Mouse (Mus musculus): ENCODE results near the gene Mprip. TPM values are rescaled to one million over a fixed set of nuclear protein-coding genes. Genes with fewer than 3 reads are reported as not detected.
A peak's percentile ranks its signal among the peaks of the same experiment; 100 is the strongest.

The Mprip gene
- polyA plus RNA-seq, 1 experiment from 2014 or later: 71.5 TPM

DNA sequence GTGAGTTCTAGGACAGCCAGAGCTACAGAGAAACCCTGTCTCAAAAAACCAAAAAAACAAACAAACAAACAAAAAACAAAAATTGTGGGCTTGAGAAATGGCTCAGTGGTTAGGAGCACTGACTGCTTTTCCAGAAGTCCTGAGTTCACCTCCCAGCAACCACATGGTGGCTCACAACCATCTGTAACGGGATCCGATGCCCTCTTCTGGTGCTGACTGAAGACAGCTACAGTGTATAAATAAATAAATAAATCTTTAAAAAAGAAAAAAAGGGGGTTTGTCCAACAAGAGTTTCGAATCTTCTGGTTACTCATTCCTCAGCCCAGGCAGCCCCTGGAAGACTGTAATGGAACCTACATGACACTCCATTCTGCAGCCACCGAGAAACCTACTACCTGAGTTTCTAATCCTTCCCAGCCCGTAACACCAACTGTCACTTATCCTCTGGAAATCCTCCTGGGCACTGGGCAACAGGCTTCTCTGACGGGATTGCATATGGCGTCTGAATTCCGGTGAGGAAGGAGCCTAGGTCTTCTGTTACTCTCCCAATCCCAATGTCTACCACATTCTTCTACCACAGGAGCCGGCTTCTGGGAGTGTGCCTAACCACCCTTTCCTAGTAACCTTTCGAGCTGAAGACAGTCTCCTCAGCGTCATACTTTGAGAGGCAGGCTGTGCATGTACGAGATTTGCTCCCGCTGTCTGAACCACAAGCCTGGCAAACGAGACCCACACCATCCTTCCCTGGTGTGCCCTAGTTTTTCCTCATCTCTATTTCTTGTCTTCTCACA, 147.3 kb downstream of the Mprip start:
- DNase-seq (ENCODE audit: low spot score): no peak
- no peaks in the 10 kb centered on the region for H3K27me3 ChIP-seq (ENCODE audit: control insufficient read depth, insufficient read depth, low read length)
- WGBS: 68% methylated on average over 14 of the region's 14 CpGs
- H3K4me2 ChIP-seq (replicated peaks): peak overlapping the region; percentile 69
- no peaks in the 10 kb centered on the region for H3K9me3 ChIP-seq (ENCODE audit: control insufficient read depth, low read length)
- H3K9ac ChIP-seq: peak overlapping the region; percentile 78
- H3K4me3 ChIP-seq (replicated peaks; ENCODE audit: low read length): peak overlapping the region; percentile 62
- no peak for ATAC-seq (ENCODE audit: low FRiP score)
- peaks cover 46% of the 10 kb centered on the region for H3K36me3 ChIP-seq (replicated peaks; ENCODE audit: control insufficient read depth, insufficient read depth)
- H3K27ac ChIP-seq: no peak overlapping the region
- peaks cover 9% of the 10 kb centered on the region for H3K4me1 ChIP-seq (replicated peaks; ENCODE audit: control insufficient read depth, insufficient read depth, low read length)

DNA sequence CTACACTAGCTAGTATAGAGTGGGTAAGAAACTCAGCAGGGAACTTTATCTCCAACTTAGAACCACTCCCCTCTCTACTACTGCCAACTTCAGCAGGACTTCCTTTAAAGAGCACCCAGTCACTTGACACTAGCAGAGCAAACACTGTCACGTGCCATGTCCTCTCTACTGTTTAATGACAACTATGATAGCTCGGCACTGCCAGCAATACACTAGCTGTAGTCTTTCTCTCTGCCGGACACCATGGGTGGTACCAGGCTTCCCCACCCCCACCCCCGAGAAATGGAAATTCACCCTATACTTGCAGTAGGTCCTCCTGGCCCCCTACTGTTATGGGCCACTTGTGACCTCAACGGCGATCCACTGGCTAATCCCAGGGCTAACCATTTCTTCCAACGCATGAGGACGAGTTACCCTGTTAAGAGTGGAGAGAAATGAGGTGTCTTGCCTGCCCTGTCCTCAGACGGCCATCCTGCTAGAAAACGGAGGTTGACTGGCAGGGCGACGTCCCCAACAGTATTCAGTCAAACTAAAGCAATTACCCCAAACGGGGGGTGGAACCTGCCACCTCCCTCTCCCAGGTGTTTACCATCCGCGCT, 148.1 kb downstream of the Mprip start:
- no peak for DNase-seq (ENCODE audit: low spot score)
- 0% methylated on average over 15 of the region's 15 CpGs for WGBS
- Histone ChIP-seq H3K36me3 (replicated peaks; ENCODE audit: control insufficient read depth, insufficient read depth) (peaks cover 38% of the 10 kb centered on the region), H3K9me3 (ENCODE audit: control insufficient read depth, low read length) (no peaks in the 10 kb centered on the region), H3K27ac (peak overlapping the region; percentile 96), H3K9ac (peak overlapping the region; percentile 78), H3K4me2 (replicated peaks) (peak overlapping the region; percentile 69), H3K27me3 (ENCODE audit: control insufficient read depth, insufficient read depth, low read length) (no peaks in the 10 kb centered on the region), H3K4me1 (replicated peaks; ENCODE audit: control insufficient read depth, insufficient read depth, low read length) (peaks cover 9% of the 10 kb centered on the region), H3K4me3 (replicated peaks; ENCODE audit: low read length) (peak overlapping the region; percentile 62)
- ATAC-seq (ENCODE audit: low FRiP score): no peak

DNA sequence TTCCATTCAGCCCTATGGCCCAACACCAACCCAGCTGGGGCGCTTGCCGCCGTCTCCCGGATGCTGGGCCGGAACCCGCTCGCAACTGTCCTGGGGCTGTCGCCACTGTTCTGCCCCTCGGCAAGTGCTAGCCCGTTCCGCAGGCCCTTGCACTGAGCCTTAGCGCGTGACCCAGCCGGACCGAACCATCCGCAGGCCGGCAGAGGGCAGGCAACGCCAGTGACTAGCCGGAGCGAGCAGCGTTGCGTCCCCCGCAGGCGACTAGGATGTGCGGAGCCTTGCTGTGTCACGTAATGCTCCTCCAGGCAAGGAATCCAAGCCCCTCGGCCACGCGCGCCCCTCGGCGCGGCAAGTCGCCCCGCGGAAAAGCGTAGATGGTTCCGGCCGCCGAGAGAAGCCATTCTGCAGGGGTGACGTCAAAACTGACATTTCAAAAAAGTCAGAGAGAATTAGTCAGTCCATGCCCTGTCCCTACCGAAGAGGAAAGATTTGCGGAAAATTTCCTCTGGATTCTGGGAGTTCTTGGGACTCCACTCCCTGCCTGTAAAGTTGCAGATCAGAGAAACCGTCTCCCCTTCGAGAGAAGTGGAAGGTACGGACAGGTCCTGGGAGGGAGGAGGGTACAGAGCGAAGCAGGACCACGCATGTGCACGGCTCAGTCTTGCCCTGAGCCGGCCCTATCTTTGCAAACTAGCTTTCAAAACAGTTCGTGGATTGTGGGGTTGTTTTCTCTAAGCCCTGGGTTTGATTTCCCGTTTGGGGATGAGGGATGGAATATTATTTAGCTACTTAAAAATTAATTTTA, 148.8 kb downstream of the Mprip start, which contains the start of gene Flcn:
TSS of gene Flcn (minus strand) at position 347 of the 805 bp plus-strand sequence.
- peak within 1 kb of the TSS; percentile 69 for H3K4me2 ChIP-seq (replicated peaks)
- H3K9me3 ChIP-seq (ENCODE audit: control insufficient read depth, low read length): no peaks in the 10 kb centered on the region
- ATAC-seq (ENCODE audit: low FRiP score): peak; percentile 95
- peaks cover 31% of the 10 kb centered on the region for H3K36me3 ChIP-seq (replicated peaks; ENCODE audit: control insufficient read depth, insufficient read depth)
- peaks cover 9% of the 10 kb centered on the region for H3K4me1 ChIP-seq (replicated peaks; ENCODE audit: control insufficient read depth, insufficient read depth, low read length)
- H3K4me3 ChIP-seq (replicated peaks; ENCODE audit: low read length): peak within 1 kb of the TSS; percentile 62
- H3K9ac ChIP-seq: peak within 1 kb of the TSS; percentile 78
- under 1% methylated on average over 52 of the region's 52 CpGs for WGBS
- DNase-seq (ENCODE audit: low spot score): peak; percentile 79
- H3K27me3 ChIP-seq (ENCODE audit: control insufficient read depth, insufficient read depth, low read length): no peaks in the 10 kb centered on the region
- peak within 1 kb of the TSS; percentile 96 for H3K27ac ChIP-seq

- Histone ChIP-seq H3K4me1 (replicated peaks; ENCODE audit: control insufficient read depth, insufficient read depth, low read length) (peaks cover 9% of the 10 kb centered on the region), H3K27ac (peak overlapping the region; percentile 96), H3K27me3 (ENCODE audit: control insufficient read depth, insufficient read depth, low read length) (no peaks in the 10 kb centered on the region), H3K9me3 (ENCODE audit: control insufficient read depth, low read length) (no peaks in the 10 kb centered on the region), H3K4me2 (replicated peaks) (peak overlapping the region; percentile 69), H3K36me3 (replicated peaks; ENCODE audit: control insufficient read depth, insufficient read depth) (peaks cover 24% of the 10 kb centered on the region), H3K9ac (peak overlapping the region; percentile 78), H3K4me3 (replicated peaks; ENCODE audit: low read length) (peak overlapping the region; percentile 62)
- DNase-seq (ENCODE audit: low spot score) (no peak), ATAC-seq (ENCODE audit: low FRiP score) (no peak; the same call in 1 of the 2 replicates)
- 66% methylated on average over 14 of the region's 14 CpGs for WGBS
These were observed 149.5 kb downstream of the Mprip start for GRCm38 (mm10) chr11:59810480-59811158.

DNA sequence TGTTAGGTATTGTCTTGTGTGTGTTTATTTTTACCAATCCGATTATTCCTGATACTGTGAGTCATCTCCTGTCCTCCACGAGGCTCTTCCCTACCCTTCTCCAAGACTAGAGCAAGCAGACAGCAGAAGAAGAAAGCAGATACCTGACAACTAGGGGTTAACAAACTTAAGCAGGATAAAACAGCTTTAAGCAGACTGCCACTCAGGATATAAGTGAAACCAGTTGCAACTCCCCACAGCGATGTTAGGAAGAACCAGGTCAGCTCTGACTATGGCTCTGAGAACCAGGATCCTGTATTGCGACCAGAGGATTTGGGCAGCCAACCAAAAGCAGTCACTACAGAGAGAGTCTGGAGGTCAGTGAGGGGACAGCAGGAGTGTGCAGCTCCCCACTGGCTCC, 150.1 kb downstream of the Mprip start:
- no peaks in the 10 kb centered on the region for H3K9me3 ChIP-seq (ENCODE audit: control insufficient read depth, low read length)
- H3K9ac ChIP-seq: no peak overlapping the region
- 0 out of 2 replicates have a peak overlapping the region, but pooled peaks have one; percentile 62 for H3K4me3 ChIP-seq (replicated peaks; ENCODE audit: low read length)
- H3K27me3 ChIP-seq (ENCODE audit: control insufficient read depth, insufficient read depth, low read length): no peaks in the 10 kb centered on the region
- H3K4me2 ChIP-seq (replicated peaks): no peak overlapping the region
- DNase-seq (ENCODE audit: low spot score) (no peak), ATAC-seq (ENCODE audit: low FRiP score) (no peak)
- WGBS: 79% methylated on average over 4 of the region's 4 CpGs
- H3K27ac ChIP-seq: 0 out of 2 replicates have a peak overlapping the region, but pooled peaks have one; percentile 96
- peaks cover 9% of the 10 kb centered on the region for H3K4me1 ChIP-seq (replicated peaks; ENCODE audit: control insufficient read depth, insufficient read depth, low read length)
- H3K36me3 ChIP-seq (replicated peaks; ENCODE audit: control insufficient read depth, insufficient read depth): peaks cover 22% of the 10 kb centered on the region

- no peak for DNase-seq (ENCODE audit: low spot score)
- 89% methylated on average over 3 of the region's 3 CpGs for WGBS
- ATAC-seq (ENCODE audit: low FRiP score): no peak
These were observed 152.2 kb downstream of the Mprip start for GRCm38 (mm10) chr11:59813276-59813675.

GRCm38 (mm10) chr11:59814311-59814710, 153.2 kb downstream of the Mprip start:
- no peaks in the 10 kb centered on the region for H3K4me1 ChIP-seq (replicated peaks; ENCODE audit: control insufficient read depth, insufficient read depth, low read length)
- H3K4me2 ChIP-seq (replicated peaks): no peak overlapping the region
- H3K9ac ChIP-seq: no peak overlapping the region
- H3K4me3 ChIP-seq (replicated peaks; ENCODE audit: low read length): no peak overlapping the region
- H3K36me3 ChIP-seq (replicated peaks; ENCODE audit: control insufficient read depth, insufficient read depth): peaks cover 36% of the 10 kb centered on the region
- no peaks in the 10 kb centered on the region for H3K9me3 ChIP-seq (ENCODE audit: control insufficient read depth, low read length)
- ATAC-seq (ENCODE audit: low FRiP score) (no peak), DNase-seq (ENCODE audit: low spot score) (no peak)
- no peak overlapping the region for H3K27ac ChIP-seq
- WGBS: 69% methylated on average over 1 of the region's 1 CpGs
- H3K27me3 ChIP-seq (ENCODE audit: control insufficient read depth, insufficient read depth, low read length): no peaks in the 10 kb centered on the region

More at GRCm38 (mm10) chr11:59813276-59813675, 152.2 kb downstream of the Mprip start:
- H3K27me3 ChIP-seq (ENCODE audit: control insufficient read depth, insufficient read depth, low read length): no peaks in the 10 kb centered on the region
- no peak overlapping the region for H3K4me2 ChIP-seq (replicated peaks)
- no peak overlapping the region for H3K9ac ChIP-seq
- no peak overlapping the region for H3K4me3 ChIP-seq (replicated peaks; ENCODE audit: low read length)
- peaks cover 7% of the 10 kb centered on the region for H3K4me1 ChIP-seq (replicated peaks; ENCODE audit: control insufficient read depth, insufficient read depth, low read length)
- no peak overlapping the region for H3K27ac ChIP-seq
- H3K9me3 ChIP-seq (ENCODE audit: control insufficient read depth, low read length): no peaks in the 10 kb centered on the region
- H3K36me3 ChIP-seq (replicated peaks; ENCODE audit: control insufficient read depth, insufficient read depth): peaks cover 25% of the 10 kb centered on the region

DNA sequence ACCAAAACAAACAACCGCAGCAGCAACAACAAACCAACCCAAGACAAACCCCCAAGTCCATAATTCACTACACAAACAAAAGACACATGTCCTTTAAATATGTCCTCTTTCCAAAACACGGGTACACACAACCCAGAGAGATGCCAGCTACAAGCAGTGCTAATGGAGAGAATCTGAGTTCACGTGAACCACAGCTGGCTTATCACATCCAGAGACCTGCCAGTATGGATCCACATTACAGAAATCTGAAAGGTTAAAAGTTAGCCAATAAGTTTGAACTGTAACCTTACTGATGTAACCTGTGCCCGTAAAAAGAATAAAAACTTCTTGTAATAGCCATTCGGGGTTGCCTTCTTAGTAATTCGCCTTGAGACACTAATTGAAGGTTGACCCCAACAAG, 153.8 kb downstream of the Mprip start:
- no peak overlapping the region for H3K9ac ChIP-seq
- WGBS: 94% methylated on average over 6 of the region's 6 CpGs
- no peak overlapping the region for H3K4me3 ChIP-seq (replicated peaks; ENCODE audit: low read length)
- no peak overlapping the region for H3K4me2 ChIP-seq (replicated peaks)
- H3K36me3 ChIP-seq (replicated peaks; ENCODE audit: control insufficient read depth, insufficient read depth): peaks cover 42% of the 10 kb centered on the region
- ATAC-seq (ENCODE audit: low FRiP score) (no peak), DNase-seq (ENCODE audit: low spot score) (no peak)
- H3K27ac ChIP-seq: no peak overlapping the region
- H3K27me3 ChIP-seq (ENCODE audit: control insufficient read depth, insufficient read depth, low read length): no peaks in the 10 kb centered on the region
- no peaks in the 10 kb centered on the region for H3K9me3 ChIP-seq (ENCODE audit: control insufficient read depth, low read length)
- H3K4me1 ChIP-seq (replicated peaks; ENCODE audit: control insufficient read depth, insufficient read depth, low read length): no peaks in the 10 kb centered on the region
